In the genomic region with DNA sequence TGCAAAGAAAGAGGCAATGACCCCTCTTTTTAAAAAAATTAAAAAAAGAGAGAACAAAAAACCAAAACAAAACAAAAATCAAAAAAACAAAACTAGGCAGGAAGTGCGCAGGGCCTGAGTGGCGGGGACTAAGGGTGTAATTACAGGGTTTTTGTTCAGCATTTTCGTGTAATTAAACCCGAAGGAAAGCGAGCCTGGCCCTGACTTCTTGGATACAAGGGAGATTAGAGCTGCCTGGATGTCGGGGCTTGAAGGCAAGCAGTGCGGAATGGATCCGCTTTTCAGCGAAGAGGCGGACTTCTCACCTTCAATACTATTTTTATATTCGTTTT, we compare ENCODE assay signal across 8 mouse cellular contexts. TPM values are rescaled to one million over a fixed set of nuclear protein-coding genes. Genes with fewer than 3 reads are reported as not detected.
A peak's percentile ranks its signal among the peaks of the same experiment; 100 is the strongest.
DNase-seq lines count a peak whose midpoint lies in the region; ATAC-seq and TF ChIP-seq lines count a peak whose summit lies in the region.

No protein-coding gene starts in this region.

- no peaks in the 10 kb centered on the region for H3K9me3 ChIP-seq in kidney, embryonic 14.5 days (ENCODE audit: control insufficient read depth, low read length)
- no peaks in the 10 kb centered on the region for H3K9me3 ChIP-seq in midbrain, embryonic 16.5 days (replicated peaks; ENCODE audit: control insufficient read depth, low read length, poor library complexity, severe bottlenecking)

- H3K4me1 ChIP-seq in kidney, embryonic 14.5 days (ENCODE audit: control insufficient read depth, insufficient read depth, low read length) = peaks cover 78% of the 10 kb centered on the region
- peaks cover 39% of the 10 kb centered on the region for H3K4me1 ChIP-seq in bone marrow macrophage, adult 2 months (ENCODE audit: control insufficient read depth, insufficient read depth, low read length)
- peaks cover 88% of the 10 kb centered on the region for H3K4me1 ChIP-seq in midbrain, embryonic 16.5 days (ENCODE audit: control insufficient read depth, insufficient read depth, low read length)

- 5% methylated on average over 11 of the region's 11 CpGs for WGBS in kidney, embryonic 14.5 days
- 4% methylated on average over 11 of the region's 11 CpGs for WGBS in midbrain, embryonic 16.5 days

- TF ChIP-seq POLR2A in bone marrow macrophage, adult 2 months (IDR thresholded peaks at IDR 0.05; ENCODE audit: borderline replicate concordance, low read depth, low read length) = no peak

- ATAC-seq in kidney, embryonic 14.5 days (ENCODE audit: low FRiP score, low TSS enrichment) = no peak
- no peak for ATAC-seq in midbrain, embryonic 16.5 days

- H3K4me2 ChIP-seq in kidney, embryonic 14.5 days (replicated peaks; ENCODE audit: low read depth, low read length) = peak overlapping the region; percentile 78
- peak overlapping the region; percentile 70 for H3K4me2 ChIP-seq in midbrain, embryonic 16.5 days (ENCODE audit: low read length)

- H3K4me3 ChIP-seq in kidney, embryonic 14.5 days (ENCODE audit: low read length) = peak overlapping the region; percentile 40
- peak overlapping the region; percentile 82 for H3K4me3 ChIP-seq in bone marrow macrophage, adult 2 months (ENCODE audit: insufficient read depth, low read length)
- no peak overlapping the region for H3K4me3 ChIP-seq in midbrain, embryonic 16.5 days (ENCODE audit: low read depth, low read length)

- H3K27ac ChIP-seq in kidney, embryonic 14.5 days (ENCODE audit: low read depth, low read length) = peak overlapping the region; percentile 99
- peak overlapping the region; percentile 90 for H3K27ac ChIP-seq in bone marrow macrophage, adult 2 months (ENCODE audit: insufficient read depth, low read depth, low read length)
- peak overlapping the region; percentile 97 for H3K27ac ChIP-seq in midbrain, embryonic 16.5 days (ENCODE audit: low read length)

- H3K36me3 ChIP-seq in kidney, embryonic 14.5 days (ENCODE audit: control insufficient read depth, insufficient read depth, low read length) = no peaks in the 10 kb centered on the region
- no peaks in the 10 kb centered on the region for H3K36me3 ChIP-seq in midbrain, embryonic 16.5 days (ENCODE audit: control insufficient read depth, insufficient read depth, low read length)

- no peak for TF ChIP-seq CTCF in bone marrow macrophage, adult 2 months (IDR thresholded peaks at IDR 0.05; ENCODE audit: low read depth, low read length)

- H3K27me3 ChIP-seq in kidney, embryonic 14.5 days (ENCODE audit: control insufficient read depth, insufficient read depth, low read length) = no peaks in the 10 kb centered on the region
- no peaks in the 10 kb centered on the region for H3K27me3 ChIP-seq in midbrain, embryonic 16.5 days (ENCODE audit: control insufficient read depth, insufficient read depth, low read depth, low read length)

- H3K9ac ChIP-seq in kidney, embryonic 14.5 days (ENCODE audit: low read depth, low read length) = peak overlapping the region; percentile 75
- peak overlapping the region; percentile 55 for H3K9ac ChIP-seq in midbrain, embryonic 16.5 days (ENCODE audit: low read depth, low read length)

- DNase-seq in kidney, postnatal 25 days = no peak
- peak; percentile 83 for DNase-seq in induced T-regulatory cell, adult 2 months (ENCODE audit: low read depth)
- no peak for DNase-seq in thymus, postnatal 25 days
- no peak for DNase-seq in frontal cortex, postnatal 36 days (ENCODE audit: low spot score in 2 of 2)
- no peak for DNase-seq in cerebellum, adult 9-10 months

RNA-seq across cellular contexts. Expression of gene Irf2bpl, which starts 6.8 kb away (rescaled TPM):
- polyA plus RNA-seq in kidney, embryonic 14.5 days (2014; fragmentation: Nextera tagmentation; extraction: Ambion mirVana) = 25.8 and 34.8 TPM in 2 replicates
- polyA plus RNA-seq in bone marrow macrophage, adult 2 months (2012; ENCODE audit: insufficient read depth, insufficient read length, missing spikeins) = 11.4 and 12.0 TPM in 2 replicates
- polyA plus RNA-seq in midbrain, embryonic 16.5 days (2015; fragmentation: Nextera tagmentation; extraction: Ambion mirVana) = 69.3 and 76.9 TPM in 2 replicates

RNA-seq across cellular contexts. Expression of gene Cipc, which starts 55.4 kb away (rescaled TPM):
- 12.6 and 30.4 TPM in 2 replicates for polyA plus RNA-seq in kidney, embryonic 14.5 days (2014; fragmentation: Nextera tagmentation; extraction: Ambion mirVana)
- polyA plus RNA-seq in bone marrow macrophage, adult 2 months (2012; ENCODE audit: insufficient read depth, insufficient read length, missing spikeins) = 21.3 and 23.0 TPM in 2 replicates
- 56.6 and 57.8 TPM in 2 replicates for polyA plus RNA-seq in midbrain, embryonic 16.5 days (2015; fragmentation: Nextera tagmentation; extraction: Ambion mirVana)
